Mouse (Mus musculus) bone marrow, adult 2 months (tissue): Measurements from ENCODE around the gene Prdm16. TPM values are rescaled to one million over a fixed set of nuclear protein-coding genes. Genes with fewer than 3 reads are reported as not detected.

Experiments used
- H3K27ac ChIP-seq: fragments of 200-500 bp; 2 replicates; pipeline ENCODE4 v1.5.1; 2012; ENCODE audit warnings: low read depth, mild to moderate bottlenecking, control low read depth, inconsistent platforms, low read length; ENCODE audit not compliant: control insufficient read depth, poor library complexity, insufficient read depth
- H3K4me1 ChIP-seq: fragments of 200-500 bp; 2 replicates; pipeline ENCODE4 v1.6.1; 2011; ENCODE audit warnings: low read length; ENCODE audit not compliant: control insufficient read depth, insufficient read depth
- H3K4me3 ChIP-seq: fragments of 200-500 bp; replicated peaks from 2 replicates; pipeline ENCODE3; 2011; ENCODE audit warnings: mild to moderate bottlenecking, low read depth, low read length, control low read depth; ENCODE audit not compliant: control insufficient read depth
- CTCF ChIP-seq: fragments of 200-500 bp; IDR thresholded peaks from 2 replicates; pipeline ENCODE4 v1.5.1; 2011; ENCODE audit warnings: low read length, control low read depth; ENCODE audit not compliant: control insufficient read depth, insufficient read depth
- POLR2A ChIP-seq: fragments of 200-500 bp; IDR thresholded peaks from 2 replicates; pipeline ENCODE4 v1.6.1; 2011; ENCODE audit warnings: low read depth, mild to moderate bottlenecking, control low read depth, low read length, borderline replicate concordance; ENCODE audit not compliant: control insufficient read depth
- whole genome bisulfite sequencing: fragments of 180-500 bp; shearing (Covaris S2); methylation state at CpG from one replicate; pipeline ENCODE4 v1.1.7; 2018; 5-methylcytosine and 5-hydroxymethylcytosine counted together
- polyA plus RNA-seq: library from polyadenylated mRNA; stranded (reverse); fragments of >200 nt; gene quantifications from 2 replicates; pipeline ENCODE4 v1.2.4, GENCODE M21; 2011; ENCODE audit warnings: low replicate concordance; ENCODE audit not compliant: missing spikeins, insufficient read depth, insufficient read length

The Prdm16 gene
- polyA plus RNA-seq, 1 experiment: 0.70 TPM

- Histone ChIP-seq H3K4me3 (no peak overlapping the region), H3K27ac (no peak overlapping the region), H3K4me1 (no peaks in the 10 kb centered on the region)
- TF ChIP-seq CTCF (no peak), POLR2A (no peak)
- 65% methylated on average over 6 of the region's 6 CpGs for WGBS
Measured at GRCm38 (mm10) chr4:154642496-154642895, 5.8 kb upstream of the Prdm16 start.

- no peak for TF ChIP-seq CTCF
- no peak for TF ChIP-seq POLR2A
- Histone ChIP-seq H3K4me1 (no peaks in the 10 kb centered on the region), H3K4me3 (no peak overlapping the region), H3K27ac (no peak overlapping the region)
- WGBS: 46% methylated on average over 32 of the region's 32 CpGs
Measured at GRCm38 (mm10) chr4:154641296-154642110, 4.8 kb upstream of the Prdm16 start.

- 50% methylated on average over 20 of the region's 20 CpGs for WGBS
- H3K27ac ChIP-seq: no peak overlapping the region
- H3K4me1 ChIP-seq: no peaks in the 10 kb centered on the region
- TF ChIP-seq CTCF (no peak), POLR2A (no peak)
- H3K4me3 ChIP-seq: no peak overlapping the region
Measured at GRCm38 (mm10) chr4:154640443-154641295, 4.0 kb upstream of the Prdm16 start.

DNA sequence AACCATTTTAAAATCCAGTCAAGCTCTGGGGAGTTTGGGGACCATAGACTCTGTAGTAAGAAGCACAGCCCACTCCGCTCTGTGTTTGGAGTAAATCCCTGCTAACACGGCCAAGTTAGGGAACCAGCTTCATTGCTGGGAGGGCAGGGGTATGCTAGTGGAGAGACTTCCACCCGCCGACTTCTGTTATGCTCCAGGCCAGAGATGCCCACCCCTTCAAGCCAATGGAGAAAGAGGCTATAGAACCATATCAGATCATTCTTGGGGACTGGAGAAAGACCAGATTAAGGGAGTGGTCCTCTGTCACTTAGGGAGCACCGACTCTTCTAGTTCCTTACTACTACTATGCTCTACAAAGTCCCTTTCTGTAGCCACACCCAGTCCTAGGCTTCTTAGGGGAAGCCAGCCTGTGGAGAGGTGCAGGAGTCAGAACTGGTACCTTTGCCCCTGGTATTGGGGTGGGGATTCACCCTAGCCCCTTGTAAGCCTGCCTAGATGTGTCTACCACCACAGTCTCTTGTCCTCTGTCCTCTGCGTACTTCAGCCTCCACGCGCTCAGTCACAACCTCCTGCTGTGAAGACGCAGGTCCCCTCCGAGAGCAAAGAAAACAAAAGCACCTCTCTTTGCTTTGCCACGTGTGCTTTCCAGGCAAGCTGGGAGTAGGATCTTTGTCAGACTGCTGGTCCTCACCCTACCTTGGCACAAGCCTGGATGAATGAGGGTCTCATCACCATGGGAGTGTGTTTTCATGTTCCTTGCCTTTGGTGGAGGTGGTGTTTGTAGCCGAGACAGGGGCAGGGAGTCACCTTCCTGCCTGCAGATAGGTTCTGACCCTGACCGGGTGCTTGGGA, 3.1 kb upstream of the Prdm16 start:
- no peak overlapping the region for H3K4me3 ChIP-seq
- no peaks in the 10 kb centered on the region for H3K4me1 ChIP-seq
- no peak overlapping the region for H3K27ac ChIP-seq
- WGBS: 73% methylated on average over 13 of the region's 13 CpGs
- TF ChIP-seq POLR2A (no peak), CTCF (no peak)

DNA sequence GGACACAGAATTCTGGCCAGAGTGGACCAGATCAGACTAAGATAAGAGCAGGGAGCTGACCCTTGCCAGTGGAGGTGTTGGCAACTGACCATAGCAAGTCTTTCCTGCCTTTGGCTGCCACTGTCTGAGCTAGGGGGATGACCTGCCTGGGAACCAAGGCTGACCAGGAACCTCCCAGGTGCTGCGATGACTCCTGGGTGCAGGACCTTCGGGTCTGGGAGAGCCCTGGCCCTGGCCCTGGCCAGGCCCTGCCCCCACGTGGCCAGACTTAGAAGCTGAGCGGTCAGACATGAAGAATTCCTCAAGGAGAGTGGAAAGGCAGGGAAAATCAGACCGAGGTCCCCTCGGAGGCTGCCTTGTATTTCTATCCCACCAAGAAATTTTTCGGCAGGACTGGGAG, 2.5 kb upstream of the Prdm16 start:
- Histone ChIP-seq H3K4me1 (no peaks in the 10 kb centered on the region), H3K4me3 (no peak overlapping the region), H3K27ac (no peak overlapping the region)
- TF ChIP-seq CTCF: no peak
- 71% methylated on average over 7 of the region's 7 CpGs for WGBS

GRCm38 (mm10) chr4:154638320-154638886, 1.7 kb upstream of the Prdm16 start:
- TF ChIP-seq CTCF (no peak), POLR2A (no peak)
- Histone ChIP-seq H3K4me3 (no peak overlapping the region), H3K27ac (no peak overlapping the region), H3K4me1 (no peaks in the 10 kb centered on the region)
- WGBS: 52% methylated on average over 15 of the region's 15 CpGs

GRCm38 (mm10) chr4:154637468-154638319, 1.0 kb upstream of the Prdm16 start:
- TF ChIP-seq POLR2A: no peak
- no peak for TF ChIP-seq CTCF
- 4% methylated on average over 71 of the region's 73 CpGs for WGBS
- no peak overlapping the region for H3K4me3 ChIP-seq
- H3K27ac ChIP-seq: no peak overlapping the region; the same call in 1 of the 2 replicates
- H3K4me1 ChIP-seq: no peaks in the 10 kb centered on the region
